Mouse (Mus musculus) forebrain, embryonic 16.5 days (tissue): ENCODE data around the gene Clic3. TPM values are rescaled to one million over a fixed set of nuclear protein-coding genes. Genes with fewer than 3 reads are reported as not detected.

ENCODE experiments used
- ATAC-seq: fragments of 200-750 bp; cut with Nextera tagmentation; 2 replicates; pipeline ENCODE4 v1.8.0; 2017; ENCODE audit warnings: mild to moderate bottlenecking, moderate library complexity
- H3K27ac ChIP-seq: fragments of 300-500 bp; sonication (generic); 2 replicates; pipeline ENCODE4 v1.5.1; 2014; ENCODE audit warnings: low read length, control low read depth
- H3K27me3 ChIP-seq: fragments of 300-500 bp; sonication (generic); replicated peaks from 2 replicates; pipeline ENCODE4 v1.6.1; 2014; ENCODE audit warnings: low read length; ENCODE audit not compliant: control insufficient read depth, insufficient read depth
- H3K36me3 ChIP-seq: fragments of 300-500 bp; sonication (generic); 2 replicates; pipeline ENCODE4 v1.6.1; 2014; ENCODE audit not compliant: control insufficient read depth, insufficient read depth
- H3K4me1 ChIP-seq: fragments of 300-500 bp; sonication (generic); replicated peaks from 2 replicates; pipeline ENCODE4 v1.6.1; 2014; ENCODE audit warnings: low read length; ENCODE audit not compliant: control insufficient read depth, insufficient read depth
- H3K4me2 ChIP-seq: fragments of 300-500 bp; sonication (generic); 2 replicates; pipeline ENCODE4 v1.6.1; 2014; ENCODE audit warnings: mild to moderate bottlenecking, low read length, control low read depth
- H3K4me3 ChIP-seq: fragments of 300-500 bp; sonication (generic); replicated peaks from 2 replicates; pipeline ENCODE4 v1.5.1; 2014; ENCODE audit warnings: mild to moderate bottlenecking, low read length, control low read depth
- H3K9ac ChIP-seq: fragments of 300-500 bp; sonication (generic); replicated peaks from 2 replicates; pipeline ENCODE4 v1.6.1; 2014; ENCODE audit warnings: low read depth, low read length, control low read depth
- H3K9me3 ChIP-seq: fragments of 300-500 bp; sonication (generic); 2 replicates; pipeline ENCODE4 v1.6.1; 2016; ENCODE audit warnings: low read length; ENCODE audit not compliant: control insufficient read depth
- WGBS: fragments of 180-500 bp; shearing (Covaris S2); extraction: QIAGEN DNeasy Blood & Tissue Kit; methylation state at CpG from one replicate; pipeline ENCODE4 v1.1.7; 2014; 5-methylcytosine and 5-hydroxymethylcytosine counted together
- polyA plus RNA-seq: library from polyadenylated mRNA; unstranded; fragments of >200 nt; fragmentation: Nextera tagmentation; extraction: Ambion mirVana; gene quantifications from 2 replicates; pipeline ENCODE4 v1.2.1, GENCODE M21; 2015

Clic3 gene
- polyA plus RNA-seq, 1 experiment from 2014 or later: 4.6 TPM

- Histone ChIP-seq H3K9me3 (no peaks in the 10 kb centered on the region), H3K4me3 (peak within 1 kb of the TSS; percentile 51), H3K27ac (peak within 1 kb of the TSS; percentile 92), H3K9ac (peak within 1 kb of the TSS; percentile 73), H3K4me2 (peak within 1 kb of the TSS; percentile 94), H3K36me3 (peaks cover 4% of the 10 kb centered on the region; the same call in 1 of the 2 replicates), H3K27me3 (no peaks in the 10 kb centered on the region), H3K4me1 (peaks cover 20% of the 10 kb centered on the region)
- peak; percentile 89 for ATAC-seq
- under 1% methylated on average over 48 of the region's 48 CpGs for WGBS
Observed at GRCm38 (mm10) chr2:25460551-25461309, 4.1 kb downstream of the Clic3 start, which contains the start of gene Paxx. Gene Paxx (minus strand): TSS chr2:25461094.

GRCm38 (mm10) chr2:25461407-25461806, 4.8 kb downstream of the Clic3 start:
- Histone ChIP-seq H3K27me3 (no peaks in the 10 kb centered on the region), H3K36me3 (peaks cover 4% of the 10 kb centered on the region; the same call in 1 of the 2 replicates), H3K4me3 (peak overlapping the region; percentile 51), H3K27ac (peak overlapping the region; percentile 92), H3K9ac (peak overlapping the region; percentile 73), H3K4me1 (peaks cover 20% of the 10 kb centered on the region), H3K9me3 (no peaks in the 10 kb centered on the region), H3K4me2 (peak overlapping the region; percentile 94)
- ATAC-seq: peak; percentile 3; the same call in 1 of the 2 replicates
- WGBS: 22% methylated on average over 3 of the region's 3 CpGs

GRCm38 (mm10) chr2:25463630-25464029, 7.0 kb downstream of the Clic3 start:
- no peaks in the 10 kb centered on the region for H3K9me3 ChIP-seq
- no peak overlapping the region for H3K27ac ChIP-seq
- 85% methylated on average over 3 of the region's 3 CpGs for WGBS
- H3K36me3 ChIP-seq: no peaks in the 10 kb centered on the region
- peaks cover 20% of the 10 kb centered on the region for H3K4me1 ChIP-seq
- no peaks in the 10 kb centered on the region for H3K27me3 ChIP-seq
- no peak overlapping the region for H3K4me2 ChIP-seq
- no peak for ATAC-seq
- H3K4me3 ChIP-seq: no peak overlapping the region
- H3K9ac ChIP-seq: no peak overlapping the region

GRCm38 (mm10) chr2:25465256-25465655, 8.6 kb downstream of the Clic3 start:
- H3K9me3 ChIP-seq: no peaks in the 10 kb centered on the region
- no peak overlapping the region for H3K9ac ChIP-seq
- no peak overlapping the region for H3K4me3 ChIP-seq
- ATAC-seq: no peak
- H3K4me2 ChIP-seq: no peak overlapping the region
- no peaks in the 10 kb centered on the region for H3K36me3 ChIP-seq
- 89% methylated on average over 2 of the region's 2 CpGs for WGBS
- H3K27ac ChIP-seq: no peak overlapping the region
- H3K27me3 ChIP-seq: no peaks in the 10 kb centered on the region
- H3K4me1 ChIP-seq: peaks cover 12% of the 10 kb centered on the region

DNA sequence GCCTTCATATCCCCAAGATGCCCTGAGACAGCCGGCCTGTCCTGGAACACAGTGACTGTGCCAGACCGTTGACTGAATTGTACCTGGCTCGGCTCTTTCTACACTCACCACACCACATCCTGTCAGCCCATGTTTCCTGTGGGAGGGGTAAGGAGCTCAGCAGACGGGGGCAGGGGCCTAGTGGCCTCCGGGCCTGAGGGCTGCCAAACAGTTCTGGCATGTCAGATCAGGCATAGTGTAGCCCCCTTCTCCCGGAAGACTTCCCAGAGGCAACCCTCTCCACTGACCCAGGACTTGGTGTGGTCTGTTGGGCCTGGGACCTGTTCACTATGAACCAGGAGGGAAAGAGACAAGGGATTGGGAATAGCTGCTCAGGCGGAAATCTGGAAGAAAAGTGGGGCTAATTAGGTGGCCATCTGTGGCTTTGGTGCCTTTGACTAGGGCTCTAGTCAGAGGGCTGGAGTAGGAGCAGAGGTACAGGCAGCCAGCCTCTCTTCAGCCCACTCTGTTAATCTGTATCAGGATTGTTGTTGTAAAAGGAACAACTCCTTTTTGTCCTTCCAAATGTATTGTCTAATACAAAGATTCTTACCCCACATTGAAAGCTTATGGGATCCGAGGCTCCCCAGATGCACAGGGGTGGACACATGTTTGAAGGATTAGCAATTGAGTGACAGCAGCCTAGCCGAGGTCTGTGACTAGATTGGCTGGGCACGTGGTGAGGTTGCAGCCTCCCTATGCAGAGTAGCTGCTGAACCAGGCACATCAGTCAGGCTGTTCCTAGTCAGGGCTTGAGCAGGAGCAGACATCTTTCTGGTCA, 9.4 kb downstream of the Clic3 start:
- no peak overlapping the region for H3K9ac ChIP-seq

GRCm38 (mm10) chr2:25467606-25468303, 11.1 kb downstream of the Clic3 start:
- ATAC-seq: no peak
- Histone ChIP-seq H3K4me1 (peaks cover 8% of the 10 kb centered on the region; the same call in 1 of the 2 replicates), H3K27me3 (no peaks in the 10 kb centered on the region), H3K4me2 (no peak overlapping the region), H3K27ac (no peak overlapping the region; the same call in 1 of the 2 replicates), H3K9ac (no peak overlapping the region), H3K9me3 (no peaks in the 10 kb centered on the region), H3K4me3 (no peak overlapping the region), H3K36me3 (no peaks in the 10 kb centered on the region)
- WGBS: 72% methylated on average over 14 of the region's 14 CpGs

More for the DNA sequence above, 9.4 kb downstream of the Clic3 start:
- no peak for ATAC-seq
- Histone ChIP-seq H3K27ac (peak overlapping the region; percentile 12; the same call in 1 of the 2 replicates), H3K4me1 (peaks cover 11% of the 10 kb centered on the region; the same call in 1 of the 2 replicates), H3K36me3 (no peaks in the 10 kb centered on the region), H3K4me3 (no peak overlapping the region), H3K27me3 (no peaks in the 10 kb centered on the region), H3K4me2 (no peak overlapping the region), H3K9me3 (no peaks in the 10 kb centered on the region)
- WGBS: 31% methylated on average over 10 of the region's 10 CpGs

GRCm38 (mm10) chr2:25468962-25469915, 12.6 kb downstream of the Clic3 start:
- Histone ChIP-seq H3K36me3 (no peaks in the 10 kb centered on the region), H3K27ac (peak overlapping the region; percentile 9; the same call in 1 of the 2 replicates), H3K4me2 (no peak overlapping the region), H3K4me1 (peaks cover 8% of the 10 kb centered on the region; the same call in 1 of the 2 replicates), H3K9ac (no peak overlapping the region), H3K9me3 (no peaks in the 10 kb centered on the region), H3K27me3 (no peaks in the 10 kb centered on the region), H3K4me3 (no peak overlapping the region)
- WGBS: 71% methylated on average over 10 of the region's 10 CpGs
- peak; percentile 63 for ATAC-seq

GRCm38 (mm10) chr2:25469969-25470368, 13.3 kb downstream of the Clic3 start, which contains the start of gene Ptgds:
Gene Ptgds (minus strand): TSS chr2:25470046.
- Histone ChIP-seq H3K9ac (no peak within 1 kb of the TSS), H3K4me2 (no peak within 1 kb of the TSS), H3K9me3 (no peaks in the 10 kb centered on the region), H3K27ac (peak within 1 kb of the TSS; percentile 9; the same call in 1 of the 2 replicates), H3K36me3 (no peaks in the 10 kb centered on the region), H3K4me1 (peaks cover 8% of the 10 kb centered on the region; the same call in 1 of the 2 replicates), H3K4me3 (no peak within 1 kb of the TSS), H3K27me3 (no peaks in the 10 kb centered on the region)
- WGBS: 72% methylated on average over 6 of the region's 6 CpGs
- ATAC-seq: no peak; the same call in 1 of the 2 replicates
